Mouse (Mus musculus): Measurements from ENCODE around the gene Srf.
"Not testable (repeated sequence)": the region's sequence is repeated elsewhere in the genome, so short reads cannot be mapped to it uniquely, and the experiment has no call there.

Srf gene

GRCm38 (mm10) chr17:46555673-46556583, at the start of gene Srf:
Srf (minus strand) TSS chr17:46556175.
- DNase-seq: peak; percentile 97 to 99

GRCm38 (mm10) chr17:46605126-46605525, 49.2 kb upstream of the Srf start:
- no peak for DNase-seq

- DNase-seq: no peak
Observed at GRCm38 (mm10) chr17:46603229-46603628, 47.3 kb upstream of the Srf start.

- peak; percentile 65 to 85 for DNase-seq
Observed at GRCm38 (mm10) chr17:46602212-46602611, 46.2 kb upstream of the Srf start.

GRCm38 (mm10) chr17:46600569-46600968, 44.6 kb upstream of the Srf start:
- no peak for DNase-seq

- DNase-seq: no peak
Observed at GRCm38 (mm10) chr17:46598963-46599362, 43.0 kb upstream of the Srf start.

- no peak for DNase-seq
Observed at GRCm38 (mm10) chr17:46597956-46598355, 42.0 kb upstream of the Srf start.

- DNase-seq: no peak
Observed at GRCm38 (mm10) chr17:46595336-46595735, 39.4 kb upstream of the Srf start.

GRCm38 (mm10) chr17:46594606-46595005, 38.6 kb upstream of the Srf start:
- no peak for DNase-seq

- DNase-seq: no peak
Observed at GRCm38 (mm10) chr17:46593124-46593523, 37.1 kb upstream of the Srf start.

GRCm38 (mm10) chr17:46591406-46591805, 35.4 kb upstream of the Srf start:
- peak; percentile 30 to 60 for DNase-seq

- no peak for DNase-seq
Observed at GRCm38 (mm10) chr17:46590439-46590838, 34.5 kb upstream of the Srf start.

- no peak for DNase-seq
Observed at GRCm38 (mm10) chr17:46589635-46590314, 33.8 kb upstream of the Srf start.

GRCm38 (mm10) chr17:46588913-46589312, 32.9 kb upstream of the Srf start:
- no peak for DNase-seq

- DNase-seq: no peak
Observed at GRCm38 (mm10) chr17:46588173-46588572, 32.2 kb upstream of the Srf start.

GRCm38 (mm10) chr17:46586327-46586726, 30.4 kb upstream of the Srf start:
- DNase-seq: no peak

GRCm38 (mm10) chr17:46578650-46579049, 22.7 kb upstream of the Srf start:
- no peak for DNase-seq

- peak in 1 of 2 experiments; percentile 52 for DNase-seq
Observed at GRCm38 (mm10) chr17:46576070-46576469, 20.1 kb upstream of the Srf start.

GRCm38 (mm10) chr17:46574535-46574934, 18.6 kb upstream of the Srf start:
- DNase-seq: no peak

GRCm38 (mm10) chr17:46571005-46571404, 15.0 kb upstream of the Srf start:
- no peak for DNase-seq

- no peak for DNase-seq
Observed at GRCm38 (mm10) chr17:46559146-46559545, 3.2 kb upstream of the Srf start.

GRCm38 (mm10) chr17:46558151-46558550, 2.2 kb upstream of the Srf start:
- no peak for DNase-seq

- not testable (repeated sequence) for DNase-seq
Observed at GRCm38 (mm10) chr17:46557321-46557720, 1.3 kb upstream of the Srf start.

GRCm38 (mm10) chr17:46556584-46556945, 590 bp upstream of the Srf start:
- DNase-seq: peak in 1 of 2 experiments; percentile 75

Data from lung, postnatal 4 days (tissue).